Mouse (Mus musculus): ENCODE measurements around the gene Cd80. TPM values are rescaled to one million over a fixed set of nuclear protein-coding genes. Genes with fewer than 3 reads are reported as not detected.

The Cd80 gene
- total RNA-seq, 2 experiments from 2014 or later = 0.39 to 0.94 TPM

DNA sequence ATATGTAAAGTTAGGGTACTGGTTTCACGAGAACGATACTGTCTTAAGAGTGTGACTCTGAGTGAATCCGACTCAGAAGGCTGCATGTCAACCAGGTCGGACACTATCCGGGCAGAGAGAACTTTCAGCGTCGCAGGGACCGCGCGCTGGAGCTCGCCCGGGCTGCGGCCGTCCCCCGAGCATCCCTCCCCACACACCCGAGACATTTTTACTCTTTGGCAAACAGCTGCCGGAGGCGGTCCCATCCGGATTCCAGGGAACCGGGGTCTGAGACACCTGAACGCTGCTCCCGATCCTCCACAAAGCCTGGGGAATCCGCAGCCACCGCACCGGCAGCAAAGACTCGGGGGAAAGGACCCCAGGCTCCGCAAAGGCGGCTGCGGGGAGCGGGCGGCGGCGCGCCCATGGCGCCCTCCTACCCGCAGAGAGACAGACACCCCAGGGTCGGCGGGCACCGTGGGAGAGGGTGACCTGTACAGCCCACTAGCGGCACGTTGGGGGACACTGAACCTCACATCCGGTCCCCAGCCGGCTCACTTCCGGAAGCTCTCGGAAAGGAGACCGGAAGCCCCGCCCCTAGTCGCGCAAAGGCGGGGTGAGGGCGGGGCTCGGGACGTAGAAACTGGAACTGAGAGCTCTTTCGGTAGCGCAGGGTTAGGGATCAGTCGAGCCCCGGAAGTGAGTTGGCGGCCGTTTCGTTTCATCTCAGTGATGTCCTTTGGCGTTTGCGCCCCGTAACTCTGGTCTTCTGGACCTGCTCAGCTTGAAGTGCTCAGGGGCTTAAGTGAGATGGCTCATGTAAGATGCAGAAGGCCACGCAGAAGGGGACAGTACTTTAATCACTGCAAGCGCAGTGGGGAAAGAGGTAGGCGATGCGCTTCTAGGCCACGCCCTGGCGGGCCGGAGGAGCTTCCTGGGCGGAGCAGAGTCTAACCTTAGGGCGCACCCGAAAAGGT lies 67.0 kb downstream of the Cd80 start, which contains the start of gene Timmdc1:
Gene Timmdc1 (minus strand): TSS at position 535 of the 956 bp plus-strand sequence.
- peak; percentile 97 for DNase-seq

DNA sequence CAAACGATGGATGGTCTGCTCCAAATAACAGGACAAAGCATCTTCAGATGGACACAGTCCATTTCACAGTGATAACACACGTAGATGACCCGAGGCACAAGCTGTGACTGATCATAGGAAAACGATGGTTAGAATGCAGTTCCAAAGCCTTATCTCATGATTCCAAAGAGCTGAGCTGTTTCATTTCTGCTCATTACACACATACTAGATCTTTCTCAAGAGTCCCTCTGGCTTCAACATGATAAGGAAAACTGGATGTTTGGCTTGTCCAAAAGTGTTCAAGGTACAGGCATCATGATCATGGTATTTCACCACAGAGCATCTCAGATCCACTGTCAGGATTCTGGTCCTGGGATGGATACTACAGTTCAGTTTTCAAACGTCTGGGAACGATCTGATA lies 70.9 kb downstream of the Cd80 start:
- DNase-seq = no peak

DNA sequence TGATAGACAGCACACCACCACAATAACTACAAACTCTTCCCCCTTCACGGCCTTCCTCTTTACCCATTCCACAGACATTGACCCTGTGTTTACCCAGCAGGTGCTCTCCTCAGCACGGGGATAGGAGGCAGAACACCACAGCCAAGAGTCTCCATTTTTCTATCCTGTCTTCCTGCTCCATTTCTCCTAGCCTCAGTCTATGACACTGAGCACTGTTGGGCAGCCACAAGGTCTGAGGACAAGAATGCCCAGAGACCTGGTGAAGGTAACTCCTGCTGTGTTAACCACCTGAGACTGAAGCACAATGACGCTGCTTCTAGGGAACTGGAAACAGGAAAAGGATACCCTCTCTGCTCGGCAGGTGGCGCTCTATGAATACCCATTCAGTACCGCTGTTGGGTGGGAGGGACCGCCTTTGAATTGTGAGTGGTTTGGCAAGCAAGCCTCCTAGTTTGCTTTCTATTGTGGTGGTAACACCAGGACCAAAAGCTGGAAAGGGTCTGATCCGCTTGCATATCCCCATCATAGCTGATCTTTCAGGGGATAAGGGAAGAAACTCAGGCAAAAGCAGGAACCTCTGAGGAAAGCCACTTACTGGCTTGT lies 81.3 kb downstream of the Cd80 start:
- DNase-seq = peak; percentile 74 to 89

DNA sequence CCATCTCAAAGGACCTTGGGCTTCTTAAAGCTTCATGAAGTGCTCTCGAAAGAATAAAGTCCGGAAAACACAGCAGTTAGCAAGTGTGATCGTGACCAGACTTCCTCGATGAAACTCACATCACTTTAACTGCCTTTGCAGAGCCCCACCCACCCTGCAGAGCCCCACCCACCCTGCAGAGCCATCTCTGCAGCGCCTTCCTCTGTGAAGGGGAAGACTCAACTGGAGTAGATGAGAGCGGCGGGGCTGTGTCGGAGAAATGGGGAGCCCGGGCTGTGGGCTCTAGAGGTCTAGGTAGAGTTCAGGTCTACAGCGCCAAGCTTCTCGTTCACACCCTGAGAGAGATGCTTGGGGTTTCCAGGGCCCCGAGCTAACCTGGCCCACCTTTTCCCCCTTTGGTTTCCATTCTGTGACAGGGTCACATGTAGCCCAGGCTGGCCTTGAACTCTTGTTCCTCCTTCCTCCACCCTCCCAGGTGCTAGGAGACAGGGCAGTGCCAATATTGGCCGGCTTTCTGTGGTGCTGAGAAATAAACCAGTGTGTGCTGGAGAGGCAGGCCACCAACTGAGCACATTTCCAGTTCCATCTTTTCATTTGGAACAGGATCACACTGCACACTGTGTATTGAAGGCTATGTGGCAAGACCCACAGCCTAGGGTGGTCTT lies 83.5 kb downstream of the Cd80 start:
- no peak for DNase-seq

Other genes with a start within 250 kb of the Cd80 start
- gene Nr1i2, start 160.7 kb upstream of the Cd80 start, total RNA-seq (2021) = not detected
- gene Maats1, start 113.4 kb upstream of the Cd80 start, total RNA-seq (2021) = under 1 TPM in 1 of 2 experiments, not detected in 1; 0.13 TPM
- 100 to 1,000 TPM; 345 to 380 TPM for gene Cox17, start 108.6 kb upstream of the Cd80 start, total RNA-seq (2021)
- gene Gm21987, start 108.5 kb upstream of the Cd80 start, total RNA-seq (2021) = 1 to 10 TPM in 1 of 2 experiments, not detected in 1; 1.4 TPM
- gene Popdc2, start 93.4 kb upstream of the Cd80 start, total RNA-seq (2021) = 100 to 1,000 TPM; 515 to 590 TPM
- gene Pla1a, start 22.4 kb upstream of the Cd80 start, total RNA-seq (2021) = 1 to 10 TPM; 6.2 to 8.7 TPM
- gene Adprh, start 2.9 kb upstream of the Cd80 start, total RNA-seq (2021) = 10 to 100 TPM; 25.6 to 26.8 TPM
- gene Timmdc1, start 67.1 kb downstream of the Cd80 start, total RNA-seq (2021) = 10 to 100 TPM; 67.1 to 68.3 TPM
- 10 to 100 TPM; 10.5 to 13.2 TPM for gene Poglut1, start 94.7 kb downstream of the Cd80 start, total RNA-seq (2021)
- 10 to 100 TPM; 19.1 to 23.9 TPM for gene Tmem39a, start 103.1 kb downstream of the Cd80 start, total RNA-seq (2021)